In genomic region chr2:168767582-168767981, GRCm38 (mm10) we compare ENCODE assay signal across 8 mouse cellular contexts. TPM values are rescaled to one million over a fixed set of nuclear protein-coding genes. Genes with fewer than 3 reads are reported as not detected.
A peak's percentile ranks its signal among the peaks of the same experiment; 100 is the strongest.
DNase-seq lines count a peak whose midpoint lies in the region; ATAC-seq and TF ChIP-seq lines count a peak whose summit lies in the region.
"Had no signal": no experiment of that assay in that cellular context is flagged by ENCODE, and none has a peak within 500 bp of the region (broad histone marks: within the 10 kb centered on the region; RNA-seq: fewer than 3 reads in every experiment).

Gene Sall4, minus strand, starts transcription at chr2:168767943.

- ATAC-seq in lung, postnatal 0 days, result no peak
- no peak for ATAC-seq in forebrain, embryonic 16.5 days
- no peak for ATAC-seq in liver, embryonic 12.5 days
- no peak for ATAC-seq in stomach, postnatal 0 days (ENCODE audit: low FRiP score, low TSS enrichment)

- TF ChIP-seq EP300 in lung, postnatal 0 days (IDR thresholded peaks at IDR 0.05), result no peak
- no peak for TF ChIP-seq EP300 in stomach, postnatal 0 days (optimal IDR thresholded peaks at IDR 0.05)

- no peak for DNase-seq in lung, postnatal 0 days (ENCODE audit: low spot score)
- DNase-seq in lung, postnatal 10 days, result no peak
- DNase-seq in stomach, postnatal 0 days (ENCODE audit: low spot score), result no peak
- no peak for DNase-seq in right cerebral cortex, adult 18-20 months
- DNase-seq in thymus, postnatal 36 days, result no peak
- DNase-seq: thymus, postnatal 25 days had no signal

- H3K4me2 ChIP-seq in lung, postnatal 0 days (replicated peaks; ENCODE audit: low read depth, low read length), result peak within 1 kb of the TSS; percentile 59
- peak within 1 kb of the TSS; percentile 84 for H3K4me2 ChIP-seq in forebrain, embryonic 16.5 days (ENCODE audit: low read length)
- peak within 1 kb of the TSS; percentile 61 for H3K4me2 ChIP-seq in liver, embryonic 12.5 days
- peak within 1 kb of the TSS; percentile 67 for H3K4me2 ChIP-seq in stomach, postnatal 0 days (replicated peaks; ENCODE audit: low read depth)

- TF ChIP-seq CTCF in lung, postnatal 0 days (IDR thresholded peaks at IDR 0.05), result no peak
- TF ChIP-seq CTCF in stomach, postnatal 0 days (IDR thresholded peaks at IDR 0.05; ENCODE audit: low read depth), result no peak

- no peaks in the 10 kb centered on the region for H3K36me3 ChIP-seq in lung, postnatal 0 days (ENCODE audit: insufficient read depth, low read length)
- no peaks in the 10 kb centered on the region for H3K36me3 ChIP-seq in forebrain, embryonic 16.5 days (ENCODE audit: control insufficient read depth, insufficient read depth)
- no peaks in the 10 kb centered on the region for H3K36me3 ChIP-seq in liver, embryonic 12.5 days
- no peaks in the 10 kb centered on the region for H3K36me3 ChIP-seq in stomach, postnatal 0 days (ENCODE audit: control insufficient read depth, insufficient read depth, low read length)

- 8% methylated on average over 10 of the region's 10 CpGs for WGBS in lung, postnatal 0 days
- 14% methylated on average over 10 of the region's 10 CpGs for WGBS in forebrain, embryonic 16.5 days
- WGBS in liver, embryonic 12.5 days (ENCODE audit: insufficient replicate concordance), result 8% methylated on average over 10 of the region's 10 CpGs
- 27% methylated on average over 10 of the region's 10 CpGs for WGBS in stomach, postnatal 0 days

- no peak within 1 kb of the TSS for H3K27ac ChIP-seq in lung, postnatal 0 days (ENCODE audit: low read length)
- H3K27ac ChIP-seq in forebrain, embryonic 16.5 days (ENCODE audit: low read length), result no peak within 1 kb of the TSS
- peak within 1 kb of the TSS; percentile 73 for H3K27ac ChIP-seq in liver, embryonic 12.5 days
- H3K27ac ChIP-seq in stomach, postnatal 0 days (replicated peaks), result no peak within 1 kb of the TSS

- H3K9me3 ChIP-seq in lung, postnatal 0 days (ENCODE audit: low read length), result no peaks in the 10 kb centered on the region
- H3K9me3 ChIP-seq in forebrain, embryonic 16.5 days (ENCODE audit: control insufficient read depth, low read length), result no peaks in the 10 kb centered on the region
- no peaks in the 10 kb centered on the region for H3K9me3 ChIP-seq in liver, embryonic 12.5 days (replicated peaks)
- H3K9me3 ChIP-seq in stomach, postnatal 0 days (ENCODE audit: control insufficient read depth, low read length), result no peaks in the 10 kb centered on the region

- peaks cover 52% of the 10 kb centered on the region for H3K27me3 ChIP-seq in lung, postnatal 0 days (replicated peaks; ENCODE audit: insufficient read depth, low read length)
- H3K27me3 ChIP-seq in forebrain, embryonic 16.5 days (replicated peaks; ENCODE audit: control insufficient read depth, insufficient read depth, low read length), result peaks cover 47% of the 10 kb centered on the region
- peaks cover 74% of the 10 kb centered on the region for H3K27me3 ChIP-seq in liver, embryonic 12.5 days (replicated peaks)
- peaks cover 19% of the 10 kb centered on the region; the same call in 1 of the 2 replicates for H3K27me3 ChIP-seq in stomach, postnatal 0 days (ENCODE audit: control insufficient read depth, insufficient read depth, low read length)

- no peak within 1 kb of the TSS for H3K9ac ChIP-seq in lung, postnatal 0 days (replicated peaks; ENCODE audit: low read depth)
- H3K9ac ChIP-seq in forebrain, embryonic 16.5 days (replicated peaks; ENCODE audit: low read depth, low read length), result peak within 1 kb of the TSS; percentile 48
- peak within 1 kb of the TSS; percentile 50 for H3K9ac ChIP-seq in liver, embryonic 12.5 days
- H3K9ac ChIP-seq in stomach, postnatal 0 days (ENCODE audit: low read length), result no peak within 1 kb of the TSS

- H3K4me3 ChIP-seq in lung, postnatal 0 days (ENCODE audit: low read depth, low read length), result peak within 1 kb of the TSS; percentile 19; the same call in 1 of the 2 replicates
- peak within 1 kb of the TSS; percentile 47 for H3K4me3 ChIP-seq in forebrain, embryonic 16.5 days (replicated peaks; ENCODE audit: low read length)
- peak within 1 kb of the TSS; percentile 55 for H3K4me3 ChIP-seq in liver, embryonic 12.5 days
- peak within 1 kb of the TSS; percentile 43 for H3K4me3 ChIP-seq in stomach, postnatal 0 days (ENCODE audit: low read depth, low read length)

- H3K4me1 ChIP-seq in lung, postnatal 0 days (ENCODE audit: insufficient read depth, low read depth, low read length), result peaks cover 6% of the 10 kb centered on the region
- peaks cover 34% of the 10 kb centered on the region for H3K4me1 ChIP-seq in forebrain, embryonic 16.5 days (replicated peaks; ENCODE audit: control insufficient read depth, insufficient read depth, low read length)
- peaks cover 10% of the 10 kb centered on the region for H3K4me1 ChIP-seq in liver, embryonic 12.5 days
- H3K4me1 ChIP-seq in stomach, postnatal 0 days (replicated peaks; ENCODE audit: control insufficient read depth, insufficient read depth), result peaks cover 8% of the 10 kb centered on the region

RNA-seq across cellular contexts. Expression of gene Sall4, which starts in this region (rescaled TPM):
- not detected in 2 replicates for polyA plus RNA-seq in lung, postnatal 0 days (2015; fragmentation: Nextera tagmentation; extraction: Ambion mirVana)
- polyA plus RNA-seq in forebrain, embryonic 16.5 days (2015; fragmentation: Nextera tagmentation; extraction: Ambion mirVana), result 0.54 and 1.1 TPM in 2 replicates
- 8.5 and 9.3 TPM in 2 replicates for polyA plus RNA-seq in liver, embryonic 12.5 days (2016; fragmentation: Nextera tagmentation; extraction: Ambion mirVana)
- polyA plus RNA-seq in stomach, postnatal 0 days (2015; fragmentation: Nextera tagmentation; extraction: Ambion mirVana), result 0.05 and 0.18 TPM in 2 replicates

Comparison
In these comparisons a context has a peak if more than half of its experiments do, and no peak if none do; other contexts are left out.
1. H3K9ac ChIP-seq: peak in forebrain, embryonic 16.5 days (single experiment) and liver, embryonic 12.5 days (single experiment); none in lung, postnatal 0 days (single experiment) and stomach, postnatal 0 days (single experiment).
2. Peak in every context shown above with its lines, with median percentiles within 50 percentile points of each other: H3K4me2 ChIP-seq and H3K4me3 ChIP-seq.